Mouse (Mus musculus): ENCODE measurements around the gene Psmb3.

DNA sequence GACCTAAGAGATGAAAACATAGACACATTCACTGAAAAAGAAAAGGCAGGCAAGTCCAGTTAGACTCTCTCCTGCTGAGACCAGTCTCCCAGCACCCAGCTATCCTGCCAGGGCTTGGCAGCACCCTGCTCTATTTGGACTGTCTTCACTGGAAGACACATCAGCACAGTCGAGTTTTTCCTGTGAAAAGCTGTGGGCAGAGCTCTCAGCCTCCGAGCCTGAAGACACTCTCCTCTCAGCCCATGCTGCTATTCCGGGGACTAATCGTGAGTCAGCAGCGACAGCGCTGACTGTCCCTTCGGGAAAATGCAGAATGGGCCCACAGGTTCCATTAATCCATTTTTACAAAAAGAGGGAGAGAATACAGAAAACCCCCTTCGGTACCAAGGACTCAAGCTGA lies 50.1 kb downstream of the Psmb3 start:
- TF ChIP-seq POLR2A (IDR thresholded peaks at IDR 0.05; ENCODE audit: control insufficient read depth in 1 of 2, insufficient read depth in 1 of 2, low read depth in 1 of 2, low read length in 2 of 2, poor library complexity in 1 of 2) (no peak), USF2 (IDR thresholded peaks at IDR 0.05; ENCODE audit: borderline replicate concordance in 1 of 2, insufficient read depth in 1 of 2, low read depth in 1 of 2, low read length in 2 of 2) (no peak), NRF1 (IDR thresholded peaks at IDR 0.05; ENCODE audit: insufficient read depth, low read depth, low read length, poor library complexity, severe bottlenecking) (no peak), USF1 (IDR thresholded peaks at IDR 0.05; ENCODE audit: low read depth, low read length) (no peak), E2F4 (IDR thresholded peaks at IDR 0.05; ENCODE audit: borderline replicate concordance, low read depth, low read length) (no peak), CTCF (IDR thresholded peaks at IDR 0.05 in 2 of 3, conservative IDR thresholded peaks at IDR 0.05 in 1 of 3; ENCODE audit: control insufficient read depth in 1 of 3, insufficient read depth in 1 of 3, low read depth in 2 of 3, low read length in 3 of 3, poor library complexity in 1 of 3, severe bottlenecking in 1 of 3) (no peak), ZC3H11A (IDR thresholded peaks at IDR 0.05; ENCODE audit: low read depth, low read length) (no peak), NELFE (IDR thresholded peaks at IDR 0.05; ENCODE audit: low read depth, low read length) (no peak), ZMIZ1 (IDR thresholded peaks at IDR 0.05; ENCODE audit: low read depth, low read length) (no peak), TAL1 (IDR thresholded peaks at IDR 0.05; ENCODE audit: low read length) (no peak)

Data from MEL (cell line).